Mouse (Mus musculus): ENCODE results near the gene Pnpla3. TPM values are rescaled to one million over a fixed set of nuclear protein-coding genes. Genes with fewer than 3 reads are reported as not detected.

Gene Pnpla3
- polyA plus RNA-seq, 1 experiment = 9.2 TPM

DNA sequence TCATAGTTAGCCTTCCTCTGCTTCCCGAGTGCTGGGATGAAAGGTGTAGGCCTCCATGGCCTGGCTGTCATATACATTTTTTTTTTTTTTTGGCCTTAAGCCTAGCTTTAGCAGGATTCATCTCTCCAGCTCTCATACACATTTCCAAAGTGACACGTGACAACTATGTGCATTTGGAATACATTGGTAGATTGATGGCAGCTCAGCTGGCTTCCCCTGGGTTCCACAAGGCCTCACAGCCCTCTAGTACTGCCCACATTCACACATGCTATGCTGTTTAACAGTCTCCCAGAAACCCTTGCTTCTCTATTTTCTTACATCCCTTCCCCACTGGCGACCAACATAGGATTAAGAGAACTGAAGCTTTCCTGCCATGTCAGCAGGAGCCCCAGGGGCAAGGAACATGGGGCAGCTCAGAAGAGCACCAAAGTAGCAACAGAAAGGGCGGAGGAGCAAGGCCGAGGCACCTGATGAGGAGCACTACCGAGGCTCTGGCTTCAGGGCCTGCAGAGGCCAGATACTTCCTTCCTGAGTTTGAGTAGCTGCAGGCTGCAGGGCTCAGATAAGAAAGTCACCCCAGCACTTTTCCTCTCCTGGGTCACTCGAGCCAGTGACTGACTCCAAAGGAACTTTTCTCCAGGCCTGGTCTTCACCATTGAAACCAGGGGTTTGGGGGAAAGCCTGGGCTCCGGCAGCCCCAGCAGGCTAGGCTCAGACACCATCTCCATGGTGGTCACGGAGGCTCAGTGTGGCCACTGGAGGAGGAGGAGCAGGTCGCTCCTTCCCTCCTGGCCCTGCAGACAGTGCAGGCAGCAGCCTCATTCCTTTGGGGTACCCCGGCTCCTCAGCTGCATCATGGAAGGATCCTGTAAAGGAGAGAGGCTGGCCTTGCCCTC, 42.1 kb downstream of the Pnpla3 start:
- DNase-seq (ENCODE audit: low read depth) = no peak
- TF ChIP-seq CTCF (IDR thresholded peaks at IDR 0.05; ENCODE audit: borderline replicate concordance, extremely low read depth, insufficient read depth, insufficient read length) (no peak), POLR2A (IDR thresholded peaks at IDR 0.05; ENCODE audit: borderline replicate concordance, extremely low read depth, insufficient read depth, insufficient read length, poor library complexity, severe bottlenecking) (no peak)

DNA sequence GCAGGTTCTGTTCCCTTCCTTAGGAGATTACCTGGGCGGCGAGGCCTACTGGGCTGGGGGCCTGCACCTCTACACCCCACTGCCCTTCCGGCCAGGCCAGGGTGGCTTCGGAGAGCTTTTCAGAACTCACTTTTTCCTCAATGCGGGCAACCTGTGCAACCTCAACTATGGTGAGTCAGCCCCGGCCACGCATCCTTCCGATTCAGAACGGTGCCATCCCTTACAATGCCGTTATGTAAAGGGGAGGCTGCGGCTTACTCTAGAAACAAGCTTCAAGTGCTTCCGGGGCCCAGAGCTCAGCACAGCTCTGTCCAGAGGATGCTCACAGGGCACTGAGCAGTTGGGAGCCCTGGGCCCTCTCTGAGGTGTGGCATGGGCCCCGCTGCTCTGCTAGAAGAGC, 42.8 kb downstream of the Pnpla3 start:
- no peak for DNase-seq (ENCODE audit: low read depth)
- TF ChIP-seq CTCF (IDR thresholded peaks at IDR 0.05; ENCODE audit: borderline replicate concordance, extremely low read depth, insufficient read depth, insufficient read length) = no peak
- TF ChIP-seq POLR2A (IDR thresholded peaks at IDR 0.05; ENCODE audit: borderline replicate concordance, extremely low read depth, insufficient read depth, insufficient read length, poor library complexity, severe bottlenecking) = no peak

DNA sequence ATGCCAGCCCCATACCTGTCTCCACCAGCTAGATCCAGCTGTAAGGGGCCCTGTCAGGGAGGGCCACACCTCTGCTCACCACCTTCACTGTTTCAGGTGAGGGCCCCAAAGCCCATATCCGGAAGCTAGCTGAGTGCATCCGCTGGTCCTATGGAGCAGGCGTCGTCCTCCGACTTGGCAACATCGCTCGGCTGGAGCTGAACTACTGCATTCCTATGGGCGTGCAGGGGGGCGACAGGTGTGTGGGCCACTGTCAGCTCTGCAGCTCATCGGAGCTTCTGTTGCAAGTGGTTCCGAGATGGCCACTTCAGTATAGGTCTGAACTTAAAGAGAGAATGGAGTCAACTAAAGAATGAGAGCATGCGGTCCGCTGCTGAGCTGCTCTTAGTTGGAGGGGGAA, 43.3 kb downstream of the Pnpla3 start:
- DNase-seq (ENCODE audit: low read depth) = no peak
- TF ChIP-seq CTCF (IDR thresholded peaks at IDR 0.05; ENCODE audit: borderline replicate concordance, extremely low read depth, insufficient read depth, insufficient read length) (no peak), POLR2A (IDR thresholded peaks at IDR 0.05; ENCODE audit: borderline replicate concordance, extremely low read depth, insufficient read depth, insufficient read length, poor library complexity, severe bottlenecking) (no peak)

GRCm38 (mm10) chr15:84211564-84211963, 43.9 kb downstream of the Pnpla3 start:
- TF ChIP-seq CTCF (IDR thresholded peaks at IDR 0.05; ENCODE audit: borderline replicate concordance, extremely low read depth, insufficient read depth, insufficient read length) (no peak), POLR2A (IDR thresholded peaks at IDR 0.05; ENCODE audit: borderline replicate concordance, extremely low read depth, insufficient read depth, insufficient read length, poor library complexity, severe bottlenecking) (no peak)
- no peak for DNase-seq (ENCODE audit: low read depth)

DNA sequence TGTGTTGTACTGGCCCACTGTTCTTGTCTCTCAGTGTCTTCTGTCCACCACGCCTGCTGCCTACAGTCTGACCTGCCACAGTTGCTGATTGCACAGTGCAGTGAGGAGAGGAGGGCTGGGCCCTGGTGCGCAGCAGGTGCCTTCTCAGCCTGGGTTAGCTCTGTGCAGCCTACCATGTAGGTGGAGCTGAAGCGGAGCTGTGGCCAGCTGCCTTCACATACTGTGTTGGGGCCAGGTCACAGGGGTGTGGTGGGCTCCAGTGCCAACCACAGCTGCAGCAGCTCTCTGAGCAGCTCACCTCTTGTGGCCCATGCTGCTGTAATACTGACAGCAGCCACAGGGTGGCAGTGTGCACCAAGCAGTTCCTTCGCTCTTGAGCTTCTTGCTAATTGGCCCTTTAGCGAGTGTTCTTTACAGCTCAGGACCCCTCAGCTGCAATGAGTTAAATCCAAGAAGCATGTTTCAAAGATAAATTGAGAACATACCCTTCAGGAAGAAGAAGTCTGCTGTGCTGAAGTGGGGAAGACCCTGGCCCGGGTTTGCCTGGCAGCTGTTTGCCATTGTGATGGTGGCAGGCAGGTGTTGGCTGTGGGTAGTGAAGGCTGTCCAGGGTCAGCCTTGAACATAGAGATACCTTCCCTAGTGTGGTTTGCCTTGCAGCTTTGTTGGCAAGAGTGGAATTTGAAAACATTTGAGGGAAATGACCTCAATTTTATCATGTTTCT, 44.6 kb downstream of the Pnpla3 start:
- peak; percentile 93 for DNase-seq (ENCODE audit: low read depth)
- TF ChIP-seq POLR2A (IDR thresholded peaks at IDR 0.05; ENCODE audit: borderline replicate concordance, extremely low read depth, insufficient read depth, insufficient read length, poor library complexity, severe bottlenecking) (no peak), CTCF (IDR thresholded peaks at IDR 0.05; ENCODE audit: borderline replicate concordance, extremely low read depth, insufficient read depth, insufficient read length) (peak; percentile 99)

DNA sequence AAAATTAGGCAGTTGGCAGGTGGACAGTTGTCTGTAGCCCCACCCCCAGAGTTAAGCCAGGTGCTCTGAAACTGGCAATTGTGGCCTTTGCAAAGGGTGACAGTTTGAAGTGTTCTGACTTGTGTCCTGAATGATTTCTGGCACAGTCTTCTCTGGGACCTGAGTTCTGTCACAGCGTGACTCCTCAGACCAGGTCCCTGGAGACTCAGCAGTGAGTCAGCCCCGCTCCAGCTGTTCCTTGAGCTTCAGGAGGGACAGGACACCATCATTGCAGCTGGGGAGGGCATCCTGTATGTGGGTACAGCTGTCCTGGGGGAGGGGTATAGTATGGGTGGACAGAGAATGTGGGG, 45.1 kb downstream of the Pnpla3 start:
- TF ChIP-seq POLR2A (IDR thresholded peaks at IDR 0.05; ENCODE audit: borderline replicate concordance, extremely low read depth, insufficient read depth, insufficient read length, poor library complexity, severe bottlenecking) = no peak
- no peak for TF ChIP-seq CTCF (IDR thresholded peaks at IDR 0.05; ENCODE audit: borderline replicate concordance, extremely low read depth, insufficient read depth, insufficient read length)
- no peak for DNase-seq (ENCODE audit: low read depth)

GRCm38 (mm10) chr15:84213162-84213739, 45.6 kb downstream of the Pnpla3 start:
- no peak for TF ChIP-seq CTCF (IDR thresholded peaks at IDR 0.05; ENCODE audit: borderline replicate concordance, extremely low read depth, insufficient read depth, insufficient read length)
- TF ChIP-seq POLR2A (IDR thresholded peaks at IDR 0.05; ENCODE audit: borderline replicate concordance, extremely low read depth, insufficient read depth, insufficient read length, poor library complexity, severe bottlenecking) = no peak
- DNase-seq (ENCODE audit: low read depth) = no peak

DNA sequence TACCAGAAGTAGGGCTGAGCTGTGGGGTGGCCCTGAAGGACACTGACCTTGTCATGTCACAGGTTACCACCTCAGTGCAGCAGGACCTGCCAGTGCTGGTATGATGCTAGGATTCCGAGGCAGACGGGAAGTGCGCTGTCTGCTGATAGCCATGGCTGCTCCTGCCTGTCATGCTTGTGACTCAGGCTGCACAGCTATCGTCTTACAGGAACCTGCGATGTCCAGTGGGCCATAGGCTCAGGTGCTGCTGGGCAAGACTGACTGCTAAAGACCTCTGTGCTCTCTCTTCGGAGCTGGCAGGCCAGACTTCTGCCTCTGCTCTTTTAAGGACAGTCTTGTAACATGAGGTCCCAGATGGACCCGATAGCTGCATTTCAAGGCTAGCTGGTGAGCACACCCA, 46.8 kb downstream of the Pnpla3 start:
- no peak for TF ChIP-seq POLR2A (IDR thresholded peaks at IDR 0.05; ENCODE audit: borderline replicate concordance, extremely low read depth, insufficient read depth, insufficient read length, poor library complexity, severe bottlenecking)
- no peak for TF ChIP-seq CTCF (IDR thresholded peaks at IDR 0.05; ENCODE audit: borderline replicate concordance, extremely low read depth, insufficient read depth, insufficient read length)
- DNase-seq (ENCODE audit: low read depth) = no peak

GRCm38 (mm10) chr15:84215273-84215672, 47.6 kb downstream of the Pnpla3 start:
- no peak for TF ChIP-seq CTCF (IDR thresholded peaks at IDR 0.05; ENCODE audit: borderline replicate concordance, extremely low read depth, insufficient read depth, insufficient read length)
- TF ChIP-seq POLR2A (IDR thresholded peaks at IDR 0.05; ENCODE audit: borderline replicate concordance, extremely low read depth, insufficient read depth, insufficient read length, poor library complexity, severe bottlenecking) = no peak
- DNase-seq (ENCODE audit: low read depth) = no peak

DNA sequence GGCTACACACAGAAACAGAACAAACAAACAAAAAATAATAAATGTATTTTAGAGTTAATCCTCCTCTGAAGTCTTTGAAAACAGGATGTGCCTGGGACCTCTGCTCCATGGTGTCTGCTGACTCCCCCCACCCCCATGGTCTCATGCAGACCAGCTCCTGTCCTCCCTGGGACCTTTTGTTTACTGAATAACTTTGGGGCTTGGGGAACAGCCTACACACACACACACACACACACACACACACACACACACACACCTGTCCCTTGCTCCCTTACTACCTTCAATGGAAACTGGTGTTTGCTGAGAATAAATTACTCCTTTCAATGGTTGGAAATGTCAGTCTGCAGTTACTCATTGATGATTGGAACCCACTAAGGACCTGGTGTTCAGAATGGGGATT, 48.4 kb downstream of the Pnpla3 start:
- no peak for DNase-seq (ENCODE audit: low read depth)
- no peak for TF ChIP-seq POLR2A (IDR thresholded peaks at IDR 0.05; ENCODE audit: borderline replicate concordance, extremely low read depth, insufficient read depth, insufficient read length, poor library complexity, severe bottlenecking)

- TF ChIP-seq POLR2A (IDR thresholded peaks at IDR 0.05; ENCODE audit: borderline replicate concordance, extremely low read depth, insufficient read depth, insufficient read length, poor library complexity, severe bottlenecking) (no peak), CTCF (IDR thresholded peaks at IDR 0.05; ENCODE audit: borderline replicate concordance, extremely low read depth, insufficient read depth, insufficient read length) (no peak)
- DNase-seq (ENCODE audit: low read depth) = no peak
Measured at GRCm38 (mm10) chr15:84216461-84217084, 48.9 kb downstream of the Pnpla3 start.
